Mouse (Mus musculus): Measurements from ENCODE around the gene Ppp4r3a. TPM values are rescaled to one million over a fixed set of nuclear protein-coding genes. Genes with fewer than 3 reads are reported as not detected.

The Ppp4r3a gene
- polyA plus RNA-seq, 1 experiment from 2014 or later = 22.8 TPM

GRCm38 (mm10) chr12:101069813-101070212, 13.7 kb downstream of the Ppp4r3a start:
- H3K4me1 ChIP-seq (ENCODE audit: control insufficient read depth, insufficient read depth, low read length) = no peaks in the 10 kb centered on the region
- WGBS = 90% methylated on average over 1 of the region's 1 CpGs
- no peak overlapping the region for H3K9ac ChIP-seq (ENCODE audit: low read depth, low read length)
- H3K9me3 ChIP-seq (replicated peaks; ENCODE audit: control insufficient read depth, low read length, poor library complexity, severe bottlenecking) = no peaks in the 10 kb centered on the region
- H3K27ac ChIP-seq (ENCODE audit: low read length) = no peak overlapping the region
- no peak for ATAC-seq
- H3K27me3 ChIP-seq (ENCODE audit: control insufficient read depth, insufficient read depth, low read depth, low read length) = no peaks in the 10 kb centered on the region
- no peak overlapping the region for H3K4me2 ChIP-seq (ENCODE audit: low read length)
- peaks cover 2% of the 10 kb centered on the region for H3K36me3 ChIP-seq (ENCODE audit: control insufficient read depth, insufficient read depth, low read length)
- no peak overlapping the region for H3K4me3 ChIP-seq (ENCODE audit: low read depth, low read length)

GRCm38 (mm10) chr12:101066329-101066728, 17.2 kb downstream of the Ppp4r3a start:
- peaks cover 13% of the 10 kb centered on the region for H3K36me3 ChIP-seq (ENCODE audit: control insufficient read depth, insufficient read depth, low read length)
- no peaks in the 10 kb centered on the region for H3K27me3 ChIP-seq (ENCODE audit: control insufficient read depth, insufficient read depth, low read depth, low read length)
- H3K9ac ChIP-seq (ENCODE audit: low read depth, low read length) = no peak overlapping the region
- WGBS = 83% methylated on average over 1 of the region's 1 CpGs
- H3K4me3 ChIP-seq (ENCODE audit: low read depth, low read length) = no peak overlapping the region
- no peak for ATAC-seq
- H3K27ac ChIP-seq (ENCODE audit: low read length) = no peak overlapping the region
- H3K4me2 ChIP-seq (ENCODE audit: low read length) = no peak overlapping the region
- H3K9me3 ChIP-seq (replicated peaks; ENCODE audit: control insufficient read depth, low read length, poor library complexity, severe bottlenecking) = no peaks in the 10 kb centered on the region
- no peaks in the 10 kb centered on the region for H3K4me1 ChIP-seq (ENCODE audit: control insufficient read depth, insufficient read depth, low read length)

- H3K9me3 ChIP-seq (replicated peaks; ENCODE audit: control insufficient read depth, low read length, poor library complexity, severe bottlenecking) = no peaks in the 10 kb centered on the region
- peaks cover 27% of the 10 kb centered on the region for H3K36me3 ChIP-seq (ENCODE audit: control insufficient read depth, insufficient read depth, low read length)
- no peak overlapping the region for H3K4me2 ChIP-seq (ENCODE audit: low read length)
- no peak for ATAC-seq
- no peaks in the 10 kb centered on the region for H3K4me1 ChIP-seq (ENCODE audit: control insufficient read depth, insufficient read depth, low read length)
- no peak overlapping the region for H3K9ac ChIP-seq (ENCODE audit: low read depth, low read length)
- H3K27ac ChIP-seq (ENCODE audit: low read length) = no peak overlapping the region
- H3K4me3 ChIP-seq (ENCODE audit: low read depth, low read length) = no peak overlapping the region
- H3K27me3 ChIP-seq (ENCODE audit: control insufficient read depth, insufficient read depth, low read depth, low read length) = no peaks in the 10 kb centered on the region
These were observed 43.5 kb downstream of the Ppp4r3a start for GRCm38 (mm10) chr12:101039956-101040355.

GRCm38 (mm10) chr12:101028954-101029731, 54.4 kb downstream of the Ppp4r3a start, which contains the start of gene Ccdc88c:
Gene Ccdc88c (minus strand): TSS chr12:101029056.
- H3K4me2 ChIP-seq (ENCODE audit: low read length) = peak within 1 kb of the TSS; percentile 76
- peak within 1 kb of the TSS; percentile 90 for H3K9ac ChIP-seq (ENCODE audit: low read depth, low read length)
- H3K36me3 ChIP-seq (ENCODE audit: control insufficient read depth, insufficient read depth, low read length) = no peaks in the 10 kb centered on the region
- no peaks in the 10 kb centered on the region for H3K9me3 ChIP-seq (replicated peaks; ENCODE audit: control insufficient read depth, low read length, poor library complexity, severe bottlenecking)
- peaks cover 31% of the 10 kb centered on the region for H3K4me1 ChIP-seq (ENCODE audit: control insufficient read depth, insufficient read depth, low read length)
- H3K4me3 ChIP-seq (ENCODE audit: low read depth, low read length) = peak within 1 kb of the TSS; percentile 80
- 2% methylated on average over 53 of the region's 56 CpGs for WGBS
- peak; percentile 92 for ATAC-seq
- H3K27me3 ChIP-seq (ENCODE audit: control insufficient read depth, insufficient read depth, low read depth, low read length) = no peaks in the 10 kb centered on the region
- peak within 1 kb of the TSS; percentile 88 for H3K27ac ChIP-seq (ENCODE audit: low read length)

GRCm38 (mm10) chr12:101028247-101028953, 55.1 kb downstream of the Ppp4r3a start:
- H3K4me2 ChIP-seq (ENCODE audit: low read length) = peak overlapping the region; percentile 76
- peak; percentile 65; the same call in 1 of the 2 replicates for ATAC-seq
- under 1% methylated on average over 52 of the region's 67 CpGs for whole genome bisulfite sequencing
- peak overlapping the region; percentile 80 for H3K4me3 ChIP-seq (ENCODE audit: low read depth, low read length)
- peak overlapping the region; percentile 88 for H3K27ac ChIP-seq (ENCODE audit: low read length)
- H3K9me3 ChIP-seq (replicated peaks; ENCODE audit: control insufficient read depth, low read length, poor library complexity, severe bottlenecking) = no peaks in the 10 kb centered on the region
- H3K9ac ChIP-seq (ENCODE audit: low read depth, low read length) = peak overlapping the region; percentile 90
- no peaks in the 10 kb centered on the region for H3K36me3 ChIP-seq (ENCODE audit: control insufficient read depth, insufficient read depth, low read length)
- no peaks in the 10 kb centered on the region for H3K27me3 ChIP-seq (ENCODE audit: control insufficient read depth, insufficient read depth, low read depth, low read length)
- H3K4me1 ChIP-seq (ENCODE audit: control insufficient read depth, insufficient read depth, low read length) = peaks cover 38% of the 10 kb centered on the region

GRCm38 (mm10) chr12:101027451-101028246, 55.9 kb downstream of the Ppp4r3a start:
- Histone ChIP-seq H3K27ac (ENCODE audit: low read length) (no peak overlapping the region), H3K4me1 (ENCODE audit: control insufficient read depth, insufficient read depth, low read length) (peaks cover 43% of the 10 kb centered on the region)
- ATAC-seq = no peak

GRCm38 (mm10) chr12:101026946-101027345, 56.6 kb downstream of the Ppp4r3a start:
- WGBS = 1% methylated on average over 12 of the region's 14 CpGs
- Histone ChIP-seq H3K27me3 (ENCODE audit: control insufficient read depth, insufficient read depth, low read depth, low read length) (no peaks in the 10 kb centered on the region), H3K27ac (ENCODE audit: low read length) (no peak overlapping the region), H3K4me2 (ENCODE audit: low read length) (peak overlapping the region; percentile 76), H3K4me1 (ENCODE audit: control insufficient read depth, insufficient read depth, low read length) (peaks cover 43% of the 10 kb centered on the region), H3K4me3 (ENCODE audit: low read depth, low read length) (peak overlapping the region; percentile 80), H3K9ac (ENCODE audit: low read depth, low read length) (peak overlapping the region; percentile 58), H3K36me3 (ENCODE audit: control insufficient read depth, insufficient read depth, low read length) (0 out of 2 replicates have a peak, but pooled peaks cover under 1% of the 10 kb centered on the region), H3K9me3 (replicated peaks; ENCODE audit: control insufficient read depth, low read length, poor library complexity, severe bottlenecking) (no peaks in the 10 kb centered on the region)
- ATAC-seq = no peak

More at GRCm38 (mm10) chr12:101027451-101028246, 55.9 kb downstream of the Ppp4r3a start:
- Histone ChIP-seq H3K9ac (ENCODE audit: low read depth, low read length) (peak overlapping the region; percentile 90), H3K4me2 (ENCODE audit: low read length) (peak overlapping the region; percentile 76), H3K4me3 (ENCODE audit: low read depth, low read length) (peak overlapping the region; percentile 80), H3K36me3 (ENCODE audit: control insufficient read depth, insufficient read depth, low read length) (no peaks in the 10 kb centered on the region), H3K27me3 (ENCODE audit: control insufficient read depth, insufficient read depth, low read depth, low read length) (no peaks in the 10 kb centered on the region), H3K9me3 (replicated peaks; ENCODE audit: control insufficient read depth, low read length, poor library complexity, severe bottlenecking) (no peaks in the 10 kb centered on the region)
- 1% methylated on average over 19 of the region's 19 CpGs for WGBS

- Histone ChIP-seq H3K4me1 (ENCODE audit: control insufficient read depth, insufficient read depth, low read length) (peaks cover 43% of the 10 kb centered on the region), H3K9ac (ENCODE audit: low read depth, low read length) (peak overlapping the region; percentile 58), H3K4me2 (ENCODE audit: low read length) (peak overlapping the region; percentile 76), H3K27ac (ENCODE audit: low read length) (no peak overlapping the region), H3K27me3 (ENCODE audit: control insufficient read depth, insufficient read depth, low read depth, low read length) (no peaks in the 10 kb centered on the region), H3K9me3 (replicated peaks; ENCODE audit: control insufficient read depth, low read length, poor library complexity, severe bottlenecking) (no peaks in the 10 kb centered on the region), H3K36me3 (ENCODE audit: control insufficient read depth, insufficient read depth, low read length) (0 out of 2 replicates have a peak, but pooled peaks cover 4% of the 10 kb centered on the region), H3K4me3 (ENCODE audit: low read depth, low read length) (peak overlapping the region; percentile 80)
- WGBS = 36% methylated on average over 7 of the region's 7 CpGs
- no peak for ATAC-seq
These were observed 57.0 kb downstream of the Ppp4r3a start for GRCm38 (mm10) chr12:101026518-101026917.

All from midbrain, embryonic 16.5 days (tissue).